Mouse (Mus musculus) large intestine, adult 2 months (tissue): ENCODE results near the gene Gpbp1. TPM values are rescaled to one million over a fixed set of nuclear protein-coding genes. Genes with fewer than 3 reads are reported as not detected.

Source experiments
- DNase-seq: peaks from one replicate; pipeline ENCODE4 v3.0.0-alpha.2; 2012; ENCODE audit warnings: low read depth, low spot score
- WGBS: fragments of 180-500 bp; shearing (Covaris S2); methylation state at CpG from one replicate; pipeline ENCODE4 v1.1.7; 2018; 5-methylcytosine and 5-hydroxymethylcytosine counted together
- polyA plus RNA-seq: library from polyadenylated mRNA; depleted of rRNA; stranded (reverse); fragments of >200 nt; gene quantifications from 2 replicates; pipeline ENCODE4 v1.2.3, GENCODE M21; 2012; rRNA removed

The Gpbp1 gene
- polyA plus RNA-seq: 3.6 and 4.3 TPM in 2 replicates

DNA sequence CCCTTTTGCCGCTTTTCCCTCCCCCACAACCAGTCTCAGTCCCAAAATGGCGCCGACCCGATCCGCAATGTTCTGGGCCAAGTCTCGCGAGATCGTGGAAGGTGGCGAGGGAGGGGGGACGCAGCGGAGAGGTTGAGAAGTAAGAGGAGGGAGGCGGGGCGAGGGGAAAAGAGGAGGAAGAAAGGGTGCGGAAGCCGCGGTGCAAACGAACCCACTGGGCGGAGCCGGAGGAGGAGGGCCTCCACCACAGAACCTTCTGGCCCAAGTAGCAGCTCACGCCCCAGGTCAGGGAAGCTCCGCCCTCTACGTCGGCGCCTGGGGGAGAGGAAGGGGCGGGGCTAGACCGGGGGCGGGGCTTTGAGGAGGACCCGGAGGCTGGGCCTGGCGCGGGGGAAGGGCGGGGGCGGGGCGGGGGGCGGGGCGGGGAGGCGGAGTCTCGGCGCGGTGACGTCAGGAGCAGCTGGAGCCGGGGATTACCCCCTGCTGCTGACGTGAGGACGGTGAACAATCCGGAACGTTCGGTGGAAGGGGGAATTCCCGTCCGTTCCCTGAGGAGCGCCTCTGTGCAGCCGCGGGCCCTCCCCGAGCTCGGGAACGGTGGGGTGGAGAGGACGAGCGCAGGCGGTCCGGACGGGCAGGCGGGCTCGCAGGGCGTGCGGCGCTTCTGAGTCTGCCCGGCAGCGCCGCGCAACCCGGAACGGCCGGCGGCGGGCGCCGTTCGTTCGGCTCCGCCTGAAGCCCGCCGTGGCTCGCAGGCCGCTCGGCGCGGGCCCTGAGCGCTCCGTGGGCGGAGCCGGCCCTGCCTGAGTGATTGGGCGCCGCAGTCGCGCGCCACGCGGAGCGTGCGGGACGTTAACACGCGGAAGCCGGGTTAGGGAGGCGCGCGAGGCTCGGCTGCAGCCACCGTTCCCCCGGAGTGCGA, at the start of gene Gpbp1:
Gpbp1 (minus strand) TSS at position 310 of the 922 bp plus-strand sequence.
- WGBS: under 1% methylated on average over 103 of the region's 109 CpGs
- peak; percentile 100 for DNase-seq

DNA sequence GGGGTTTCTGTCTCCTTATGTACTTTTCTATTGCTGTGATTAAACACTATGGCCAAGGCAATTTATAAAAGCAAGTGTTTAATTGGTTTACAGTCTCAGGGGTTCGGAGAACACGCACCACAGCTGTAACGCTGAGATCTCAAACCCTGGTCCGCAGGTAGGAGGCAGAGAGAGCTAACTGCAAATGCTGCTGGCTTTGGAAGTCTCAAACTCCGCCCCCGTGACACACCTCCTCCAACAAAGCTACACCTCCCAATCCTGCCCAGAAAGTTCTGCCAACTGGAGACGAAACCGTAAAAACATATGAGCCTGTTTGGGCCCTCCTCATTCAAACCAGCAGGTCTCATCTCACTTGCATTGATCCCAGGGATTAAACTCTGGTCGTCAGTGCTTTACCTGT, 47.8 kb upstream of the Gpbp1 start:
- 86% methylated on average over 9 of the region's 9 CpGs for WGBS
- DNase-seq: no peak

DNA sequence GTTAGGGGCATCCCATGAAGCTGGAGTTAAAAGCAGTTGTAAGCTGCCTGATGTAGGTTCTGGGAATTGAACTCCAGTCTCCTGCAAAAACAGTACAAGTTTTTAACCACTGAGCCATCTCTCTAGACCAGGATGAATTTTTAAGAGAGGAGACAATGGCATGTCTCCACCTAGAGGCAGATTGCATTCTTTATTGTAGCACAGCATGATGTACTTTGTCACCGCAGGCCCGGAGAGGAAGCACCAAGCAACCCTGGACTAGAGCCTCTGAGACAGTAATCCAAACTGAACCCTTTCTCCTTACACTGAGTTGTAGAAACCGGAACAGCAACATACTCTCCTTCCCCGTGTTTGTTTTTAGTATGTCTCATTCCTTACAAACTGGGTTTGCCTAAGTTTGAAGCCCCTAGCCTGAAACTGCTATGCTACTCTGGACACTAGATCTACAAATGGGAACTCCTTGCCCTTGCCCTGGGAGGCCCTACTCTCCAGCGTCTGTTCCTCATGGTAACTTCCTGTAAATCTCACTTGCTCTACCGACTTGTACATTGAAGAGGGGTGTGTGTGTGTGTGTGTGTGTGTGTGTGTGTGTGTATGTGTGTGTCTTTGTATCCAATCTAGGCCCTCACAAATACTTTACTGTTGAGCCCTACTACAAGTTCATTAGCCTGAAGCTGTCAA, 46.4 kb upstream of the Gpbp1 start:
- no peak for DNase-seq
- WGBS: 64% methylated on average over 6 of the region's 6 CpGs

DNA sequence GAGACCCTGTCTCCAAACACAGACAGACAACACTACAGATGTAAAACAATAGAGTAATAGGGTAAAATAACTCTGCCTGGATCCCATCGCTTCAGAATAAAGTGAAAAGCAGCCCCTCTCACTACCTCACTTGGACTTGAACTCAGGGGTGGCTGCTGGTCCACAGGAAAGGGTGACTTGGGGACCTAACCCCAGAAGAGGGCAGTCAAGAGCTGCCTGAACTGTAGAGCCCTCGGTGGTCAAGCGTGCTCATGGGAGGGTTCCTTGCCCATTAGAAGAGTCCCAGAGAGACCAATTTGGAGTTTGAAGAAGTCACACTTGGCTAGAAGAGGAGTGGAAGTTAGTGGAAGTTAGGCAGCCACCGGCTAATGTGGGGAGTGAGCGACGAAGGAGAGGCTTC, 44.2 kb upstream of the Gpbp1 start:
- no peak for DNase-seq
- WGBS: 74% methylated on average over 6 of the region's 6 CpGs

DNA sequence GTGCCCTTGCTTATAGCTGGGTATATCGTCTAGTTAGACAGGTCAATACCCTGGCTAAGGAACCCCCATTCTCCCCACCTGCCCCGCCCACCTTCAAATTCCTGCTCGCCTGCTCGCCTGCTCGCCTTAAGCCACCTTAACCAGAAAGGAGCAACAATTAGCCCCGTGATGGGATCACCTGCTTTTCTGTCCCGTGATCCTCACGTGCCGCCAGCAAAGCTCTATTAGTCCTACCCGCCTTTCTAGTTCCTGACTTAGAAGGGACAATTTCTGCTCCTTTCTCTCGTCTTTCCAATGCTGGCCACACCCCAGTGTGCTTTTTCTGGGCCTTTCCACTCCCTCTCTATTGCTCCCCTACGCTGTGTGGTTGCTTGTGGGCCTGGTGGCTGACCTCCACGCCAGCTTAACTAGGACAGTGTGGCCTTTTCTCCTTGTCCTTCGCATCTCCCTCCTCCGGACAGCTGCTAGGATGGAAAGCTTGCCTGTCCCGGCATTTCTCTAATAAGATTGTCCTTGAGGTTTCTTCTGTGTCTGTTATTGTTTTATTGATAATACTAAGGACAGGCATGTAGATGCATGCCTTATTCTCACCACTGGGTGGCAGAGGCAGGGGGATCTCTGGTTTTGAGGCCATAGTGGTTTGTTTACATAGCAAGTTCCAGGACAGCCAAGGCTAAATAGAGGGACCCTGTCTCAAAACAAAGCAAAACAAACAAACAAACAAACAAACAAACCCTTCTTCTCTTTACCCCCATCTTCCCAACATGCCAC, 42.5 kb upstream of the Gpbp1 start:
- no peak for DNase-seq
- WGBS: 84% methylated on average over 16 of the region's 16 CpGs

DNA sequence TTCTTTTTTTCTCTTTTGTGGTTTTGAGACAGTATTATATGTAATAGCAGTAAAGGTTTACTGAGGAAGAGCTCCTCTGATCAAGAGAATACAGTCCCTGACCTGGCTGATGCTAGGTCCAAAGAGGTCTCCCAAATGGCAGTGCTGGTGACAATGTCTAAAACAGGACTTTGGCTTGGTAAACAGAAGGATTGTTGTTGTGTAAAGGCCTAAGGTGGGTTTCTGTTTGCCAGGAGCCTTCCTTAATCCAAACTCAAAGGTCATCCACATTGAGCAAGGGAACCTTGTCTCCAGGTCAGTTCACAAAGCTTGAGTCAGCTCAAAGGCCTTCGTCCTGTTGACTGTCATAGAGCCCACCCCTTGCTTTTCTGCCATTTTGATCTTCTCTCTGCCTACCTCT, 41.8 kb upstream of the Gpbp1 start:
- 84% methylated on average over 1 of the region's 1 CpGs for WGBS
- DNase-seq: no peak

DNA sequence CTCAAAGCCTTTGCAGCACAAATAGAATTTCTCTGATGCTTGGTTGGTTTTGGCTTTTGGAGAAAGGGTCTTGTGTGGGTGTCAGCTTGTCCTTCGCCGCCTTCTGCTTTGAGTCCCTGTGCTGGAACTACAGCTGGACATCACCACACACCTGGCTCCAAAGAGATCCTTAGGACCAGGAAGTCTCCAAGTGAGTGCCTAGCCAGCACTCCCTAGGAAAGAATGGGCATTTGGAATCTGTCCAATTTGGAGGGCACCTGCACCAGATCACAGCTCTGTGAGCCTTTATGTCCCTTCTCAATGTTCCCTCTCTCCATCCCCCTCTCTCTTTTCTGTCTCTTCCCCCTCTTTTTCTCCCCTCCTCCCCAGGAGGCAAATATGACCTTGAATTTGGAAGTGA, 34.4 kb upstream of the Gpbp1 start:
- DNase-seq: no peak
- WGBS: 40% methylated on average over 2 of the region's 2 CpGs

DNA sequence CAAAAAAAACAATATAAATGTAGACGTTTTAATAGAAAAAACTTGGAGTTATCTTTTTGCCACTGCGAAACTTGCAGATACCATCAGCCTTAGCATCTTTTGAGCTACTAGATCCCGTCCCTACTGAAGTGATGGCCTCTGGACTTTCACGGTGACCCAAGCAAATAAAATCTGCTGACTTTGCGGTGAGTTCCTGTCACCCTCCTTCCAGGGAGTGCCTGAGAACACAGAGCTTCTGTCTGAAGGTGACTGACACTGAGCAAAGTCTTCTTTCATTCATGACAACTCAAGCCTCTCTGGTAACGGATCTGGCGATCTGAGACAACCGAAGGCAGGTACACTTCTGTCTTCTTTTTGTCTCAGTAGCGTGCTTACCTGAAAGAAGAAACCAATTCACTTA, 32.4 kb upstream of the Gpbp1 start:
- 50% methylated on average over 9 of the region's 9 CpGs for WGBS
- no peak for DNase-seq

DNA sequence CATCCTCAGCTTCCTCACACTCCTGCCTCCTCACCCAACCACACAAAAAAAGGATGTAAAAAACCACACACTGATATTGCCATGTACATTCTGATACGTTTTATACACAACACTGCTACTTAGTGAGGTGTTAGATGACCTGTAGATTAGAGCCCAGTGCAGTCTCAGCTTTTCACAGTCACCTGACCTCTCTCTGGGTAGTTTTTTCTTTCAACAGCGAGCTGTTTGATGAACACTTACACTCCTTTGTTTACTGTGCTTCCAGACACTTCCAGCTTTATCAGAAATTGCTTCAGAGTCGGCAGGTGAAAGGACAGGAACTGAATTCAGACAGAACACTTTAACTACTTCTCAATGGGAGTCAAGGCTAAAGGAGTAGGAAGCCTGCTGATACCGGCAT, 30.5 kb upstream of the Gpbp1 start:
- no peak for DNase-seq
- 19% methylated on average over 4 of the region's 4 CpGs for WGBS

DNA sequence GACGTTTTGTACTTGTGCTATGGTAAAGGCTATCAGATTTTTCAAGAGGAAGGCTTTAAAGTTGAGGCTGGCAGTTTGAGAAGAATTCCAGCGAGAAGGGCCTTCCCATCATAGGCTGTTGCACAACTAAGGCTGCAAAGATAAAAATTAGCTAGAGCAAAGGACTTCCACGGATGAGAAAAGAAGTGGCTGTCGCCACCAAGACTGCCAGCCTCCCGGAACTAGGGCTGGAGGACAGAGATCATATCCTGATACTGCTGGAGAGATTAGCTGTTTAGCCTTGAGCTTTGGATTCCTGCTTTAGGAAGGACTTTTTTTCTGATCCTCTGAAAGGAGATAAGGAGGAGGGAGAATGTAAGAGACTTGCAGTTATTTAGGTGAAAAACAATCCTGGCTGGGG, 28.4 kb upstream of the Gpbp1 start:
- WGBS: 28% methylated on average over 5 of the region's 5 CpGs
- no peak for DNase-seq

DNA sequence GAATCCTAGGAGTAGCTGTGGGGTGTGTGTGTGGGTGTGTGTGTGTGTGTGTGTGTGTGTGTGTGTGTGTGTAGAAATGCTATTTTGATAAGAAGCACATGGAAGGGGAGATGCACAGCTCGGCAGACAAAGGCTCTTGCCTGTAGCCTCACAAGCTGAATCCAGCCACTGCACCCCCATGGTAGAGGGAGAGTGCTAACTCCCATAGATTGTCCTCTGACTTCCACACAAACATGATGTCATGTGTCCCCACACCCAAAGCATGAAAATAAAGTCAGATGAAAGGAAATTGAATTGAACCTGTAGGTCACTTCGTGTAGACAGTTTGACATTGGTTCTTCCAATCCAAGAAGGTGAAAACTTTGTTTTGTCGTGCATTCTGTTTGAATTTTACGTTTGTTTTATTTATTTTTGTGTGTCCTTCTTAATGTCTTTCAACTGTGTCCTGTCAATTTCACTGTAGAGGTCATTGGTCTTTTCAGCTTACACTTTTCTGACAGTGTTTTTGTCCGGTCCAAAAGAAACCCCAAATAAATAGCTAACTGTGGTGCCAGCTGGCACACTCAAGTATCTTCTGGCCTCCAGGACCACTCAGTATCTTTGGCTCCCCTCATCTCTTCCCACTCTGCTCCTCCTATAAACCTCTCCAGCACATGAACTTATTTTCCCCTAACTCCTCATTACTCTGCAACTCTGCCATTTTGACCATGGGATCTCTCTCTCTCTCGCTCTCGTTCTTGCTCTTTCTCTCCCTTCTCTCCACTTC, 26.7 kb upstream of the Gpbp1 start:
- WGBS: 89% methylated on average over 7 of the region's 7 CpGs
- no peak for DNase-seq

DNA sequence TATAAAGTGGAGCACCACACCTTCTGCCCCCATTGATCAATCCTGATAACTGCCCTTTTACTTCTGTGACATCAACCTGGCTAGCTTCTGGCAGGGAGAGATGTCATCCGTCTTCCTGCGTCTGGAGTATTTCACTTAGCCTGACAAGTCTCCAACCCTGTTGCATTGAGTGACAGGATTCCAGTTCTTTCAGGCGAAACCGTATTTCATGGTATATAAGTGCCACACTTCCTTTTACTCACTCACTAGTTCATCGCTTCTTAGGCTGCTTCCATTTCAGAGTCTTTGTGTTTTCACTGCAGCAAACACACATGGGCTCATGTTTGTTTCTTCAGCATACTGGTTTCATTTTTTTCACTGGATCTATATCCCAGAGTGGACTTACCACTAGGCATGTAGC, 19.5 kb upstream of the Gpbp1 start:
- 65% methylated on average over 5 of the region's 5 CpGs for WGBS
- DNase-seq: no peak

DNA sequence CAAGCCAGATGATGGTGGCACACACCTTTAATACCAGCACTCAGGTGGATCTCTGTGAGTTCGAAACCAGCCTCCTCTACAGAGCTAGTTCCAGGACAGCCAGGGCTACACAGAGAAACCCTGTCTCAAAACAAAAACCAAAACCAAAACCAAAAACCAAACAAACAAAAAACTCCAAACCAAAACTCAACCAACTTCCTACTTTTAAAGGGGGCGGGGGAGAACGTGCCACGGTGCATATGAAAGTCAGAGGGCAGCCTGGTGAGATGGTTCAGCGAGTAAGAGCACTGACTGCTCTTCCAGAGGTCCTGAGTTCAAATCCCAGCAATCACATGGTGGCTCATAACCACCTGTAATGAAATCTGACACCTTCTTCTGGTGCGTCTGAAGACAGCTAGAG, 18.7 kb upstream of the Gpbp1 start:
- 63% methylated on average over 6 of the region's 6 CpGs for WGBS
- no peak for DNase-seq

DNA sequence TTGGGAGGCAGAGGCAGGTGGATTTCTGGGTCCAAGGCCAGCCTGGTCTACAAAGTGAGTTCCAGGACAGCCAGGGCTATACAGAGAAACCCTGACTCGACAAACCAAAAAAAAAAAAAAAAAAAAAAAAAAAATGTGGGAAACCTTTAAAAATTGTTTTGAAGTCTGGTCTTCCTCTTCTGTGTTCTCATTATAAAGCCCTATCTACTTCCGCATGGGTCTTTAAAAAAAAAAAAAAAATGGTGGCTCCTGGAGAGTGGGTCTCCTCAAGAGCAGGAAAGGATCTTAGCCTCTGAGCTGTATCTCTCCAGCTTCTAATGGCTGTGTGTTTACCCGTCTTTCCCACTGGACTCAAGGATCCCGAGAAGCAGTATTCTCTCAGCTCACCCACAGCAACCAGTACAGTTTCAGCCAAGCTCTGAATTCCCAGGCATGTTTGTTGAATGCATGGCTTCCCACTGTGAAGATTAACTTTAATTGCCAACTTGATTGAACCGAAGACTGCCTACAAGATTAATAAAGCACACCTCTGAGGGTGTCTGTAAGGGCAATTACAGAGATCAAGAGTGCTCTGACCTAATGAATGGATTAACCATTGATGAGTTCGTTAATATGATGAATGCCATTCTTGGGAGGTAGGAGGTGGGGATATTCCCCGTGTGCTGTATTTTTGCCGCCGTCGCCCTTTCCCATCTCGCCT, 4.6 kb upstream of the Gpbp1 start:
- 85% methylated on average over 11 of the region's 11 CpGs for WGBS
- DNase-seq: no peak

DNA sequence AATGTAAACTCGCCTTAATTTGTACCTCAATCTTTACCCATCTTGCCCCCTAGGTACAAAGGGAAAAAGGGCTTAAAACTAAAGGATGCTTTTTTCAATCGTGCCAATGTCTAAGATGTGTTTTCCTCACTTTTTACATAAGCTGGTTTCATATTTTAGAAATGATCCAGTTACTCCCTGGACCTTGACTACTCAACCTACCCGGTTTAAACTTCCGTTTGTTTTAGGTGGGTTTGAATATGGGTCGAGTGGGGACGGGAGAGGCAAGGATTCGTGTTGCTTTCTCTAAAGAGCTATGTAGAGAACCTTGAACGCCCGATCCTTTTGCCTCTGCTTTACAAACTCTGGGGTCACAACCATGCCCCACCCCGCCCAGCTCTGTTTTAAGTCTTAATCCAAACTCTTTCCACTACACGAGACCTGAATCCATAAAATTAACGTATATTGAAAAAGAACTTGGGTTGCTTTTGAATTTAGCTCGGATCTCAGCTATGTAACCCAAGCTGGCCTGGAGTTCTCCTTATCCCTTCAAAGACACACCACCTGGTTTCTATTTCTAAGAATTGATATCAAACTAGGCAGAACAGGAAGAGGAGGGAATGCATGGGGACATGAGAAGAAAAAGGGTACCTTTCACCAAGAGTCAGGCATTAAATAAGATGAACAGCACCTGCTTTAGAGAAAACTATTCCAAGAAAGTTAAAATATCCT, 1.3 kb upstream of the Gpbp1 start:
- 41% methylated on average over 13 of the region's 13 CpGs for WGBS
- DNase-seq: no peak

DNA sequence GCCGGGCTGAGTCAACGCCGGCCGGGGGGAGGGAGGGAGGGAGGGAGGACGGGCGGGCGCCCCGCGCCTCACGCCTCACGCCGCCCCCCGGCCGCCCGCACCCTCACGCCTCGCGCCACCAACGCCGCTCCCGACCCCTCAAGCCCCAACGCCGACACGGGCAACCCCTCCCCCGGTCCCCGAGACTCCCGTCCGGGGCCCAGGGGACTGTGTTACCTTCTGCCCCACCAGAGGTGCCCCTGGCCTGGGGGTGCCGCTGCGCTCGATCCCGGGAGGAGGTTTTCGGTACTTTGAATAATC, 459 bp downstream of the Gpbp1 start:
- DNase-seq: no peak
- under 1% methylated on average over 26 of the region's 33 CpGs for WGBS

DNA sequence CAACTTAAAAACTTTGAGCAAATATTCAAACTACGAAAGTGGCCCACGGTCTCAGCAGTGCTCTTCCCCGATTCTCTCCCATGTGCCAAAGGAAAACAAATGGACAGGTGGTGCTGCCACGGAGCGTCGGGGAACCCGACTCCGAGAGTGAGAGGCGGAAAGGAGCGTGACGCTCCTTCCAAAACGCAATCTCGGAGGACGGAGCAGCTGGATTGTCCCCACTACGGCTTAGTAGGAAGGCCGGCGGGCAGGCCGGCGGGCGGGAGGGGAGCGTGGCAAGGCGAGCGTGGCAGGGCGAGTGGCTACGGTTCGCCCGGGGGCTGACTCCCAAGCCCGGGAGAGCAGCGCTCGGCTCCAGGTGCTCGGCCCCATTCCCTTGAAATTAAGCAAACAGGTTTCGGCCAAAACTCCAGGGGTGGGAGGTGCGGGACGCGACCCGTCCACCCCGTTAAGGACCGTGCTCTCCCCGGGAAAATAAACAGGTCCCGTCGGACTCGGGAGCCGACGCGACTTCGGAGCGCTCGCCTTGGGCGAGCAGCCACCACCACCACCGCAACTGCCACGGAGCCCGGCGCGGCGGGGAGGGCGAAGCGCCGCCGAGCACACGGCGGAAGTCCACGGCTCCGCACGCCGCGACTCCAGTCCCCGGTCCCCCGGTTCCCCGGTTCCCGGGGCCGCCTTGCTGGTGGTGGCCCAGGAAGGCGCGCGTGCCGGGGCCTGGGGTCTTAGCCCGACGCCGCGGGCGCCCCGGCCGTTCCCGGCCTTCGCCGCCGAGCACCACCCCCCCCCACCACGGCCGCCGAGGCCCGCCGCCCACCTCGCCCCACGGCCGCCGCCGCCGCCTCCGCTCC, 1.0 kb downstream of the Gpbp1 start:
- no peak for DNase-seq
- under 1% methylated on average over 88 of the region's 98 CpGs for WGBS

DNA sequence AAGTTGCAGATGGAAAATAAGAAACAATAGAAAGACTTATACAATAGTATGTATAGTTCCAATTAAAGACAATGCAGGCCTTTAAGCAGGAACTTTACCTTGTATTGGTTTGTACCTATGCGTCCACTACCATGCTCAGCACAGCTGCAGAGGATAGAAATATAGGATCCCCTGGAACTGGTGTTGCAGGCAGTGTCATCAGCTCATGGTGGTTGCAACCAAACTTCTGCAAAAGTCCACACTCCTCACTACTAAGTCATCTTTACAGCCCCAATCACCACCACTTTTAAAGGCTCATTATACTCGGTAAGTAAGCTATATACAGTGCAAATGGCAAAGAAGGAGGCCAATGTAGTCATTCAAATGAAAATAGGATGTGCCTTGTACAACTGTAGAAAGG, 12.2 kb downstream of the Gpbp1 start:
- 44% methylated on average over 2 of the region's 2 CpGs for WGBS
- DNase-seq: no peak
